Mouse (Mus musculus) E14TG2a.4 (cell line): ENCODE measurements around the gene Ppm1m.

ENCODE experiments used
- CTCF ChIP-seq: conservative IDR thresholded peaks from 2 replicates; pipeline ENCODE4 v1.5.1; 2014; ENCODE audit warnings: low read length
- POU5F1 ChIP-seq: IDR thresholded peaks from 2 replicates; pipeline ENCODE4 v1.6.1; 2014; ENCODE audit warnings: low read length, borderline replicate concordance

GRCm38 (mm10) chr9:106205713-106206290, 6.3 kb upstream of the Ppm1m start:
- TF ChIP-seq CTCF (no peak), POU5F1 (no peak)
